Mouse (Mus musculus): ENCODE data around the gene Golph3l. TPM values are rescaled to one million over a fixed set of nuclear protein-coding genes. Genes with fewer than 3 reads are reported as not detected.
A peak's percentile ranks its signal among the peaks of the same experiment; 100 is the strongest.
"Not testable (repeated sequence)": the region's sequence is repeated elsewhere in the genome, so short reads cannot be mapped to it uniquely, and the experiment has no call there.

Gene Golph3l
- total RNA-seq, 2 experiments from 2014 or later, result 32.6 to 37.1 TPM

- not testable (repeated sequence) for DNase-seq (ENCODE audit: low spot score in 2 of 2)
These were observed 35.3 kb downstream of the Golph3l start for GRCm38 (mm10) chr3:95623991-95624515.

GRCm38 (mm10) chr3:95624628-95625503 lies 36.1 kb downstream of the Golph3l start, which contains the start of gene Ensa:
TSS of gene Ensa (plus strand) at chr3:95624993.
- DNase-seq (ENCODE audit: low spot score in 2 of 2), result peak; percentile 89 to 93

GRCm38 (mm10) chr3:95627763-95628162 lies 39.0 kb downstream of the Golph3l start:
- no peak for DNase-seq (ENCODE audit: low spot score in 2 of 2)

- no peak for DNase-seq (ENCODE audit: low spot score in 2 of 2)
These were observed 41.0 kb downstream of the Golph3l start for GRCm38 (mm10) chr3:95629755-95630154.

- DNase-seq (ENCODE audit: low spot score in 2 of 2), result no peak
These were observed 42.1 kb downstream of the Golph3l start for GRCm38 (mm10) chr3:95630856-95631255.

- no peak for DNase-seq (ENCODE audit: low spot score in 2 of 2)
These were observed 42.6 kb downstream of the Golph3l start for GRCm38 (mm10) chr3:95631304-95631703.

- DNase-seq (ENCODE audit: low spot score in 2 of 2), result no peak
These were observed 44.2 kb downstream of the Golph3l start for GRCm38 (mm10) chr3:95632648-95633588.

- no peak for DNase-seq (ENCODE audit: low spot score in 2 of 2)
These were observed 46.9 kb downstream of the Golph3l start for GRCm38 (mm10) chr3:95635636-95636035.

- no peak for DNase-seq (ENCODE audit: low spot score in 2 of 2)
These were observed 47.3 kb downstream of the Golph3l start for GRCm38 (mm10) chr3:95636072-95636471.

GRCm38 (mm10) chr3:95639694-95640093 lies 51.0 kb downstream of the Golph3l start:
- DNase-seq (ENCODE audit: low spot score in 2 of 2), result no peak

- DNase-seq (ENCODE audit: low spot score in 2 of 2), result no peak
These were observed 54.4 kb downstream of the Golph3l start for GRCm38 (mm10) chr3:95643097-95643496.

GRCm38 (mm10) chr3:95645313-95646235 lies 56.8 kb downstream of the Golph3l start:
- no peak for DNase-seq (ENCODE audit: low spot score in 2 of 2)

- no peak for DNase-seq (ENCODE audit: low spot score in 2 of 2)
These were observed 59.3 kb downstream of the Golph3l start for GRCm38 (mm10) chr3:95648016-95648415.

GRCm38 (mm10) chr3:95650276-95651032 lies 61.7 kb downstream of the Golph3l start:
- no peak for DNase-seq (ENCODE audit: low spot score in 2 of 2)

- DNase-seq (ENCODE audit: low spot score in 2 of 2), result no peak
These were observed 62.3 kb downstream of the Golph3l start for GRCm38 (mm10) chr3:95651033-95651373.

GRCm38 (mm10) chr3:95651391-95652203 lies 62.9 kb downstream of the Golph3l start:
- DNase-seq (ENCODE audit: low spot score in 2 of 2), result no peak

GRCm38 (mm10) chr3:95652204-95652811 lies 63.6 kb downstream of the Golph3l start:
- DNase-seq (ENCODE audit: low spot score in 2 of 2), result no peak

- no peak for DNase-seq (ENCODE audit: low spot score in 2 of 2)
These were observed 64.1 kb downstream of the Golph3l start for GRCm38 (mm10) chr3:95652871-95653270.
